13 mouse cellular contexts compared by ENCODE assay signal in the genomic region with DNA sequence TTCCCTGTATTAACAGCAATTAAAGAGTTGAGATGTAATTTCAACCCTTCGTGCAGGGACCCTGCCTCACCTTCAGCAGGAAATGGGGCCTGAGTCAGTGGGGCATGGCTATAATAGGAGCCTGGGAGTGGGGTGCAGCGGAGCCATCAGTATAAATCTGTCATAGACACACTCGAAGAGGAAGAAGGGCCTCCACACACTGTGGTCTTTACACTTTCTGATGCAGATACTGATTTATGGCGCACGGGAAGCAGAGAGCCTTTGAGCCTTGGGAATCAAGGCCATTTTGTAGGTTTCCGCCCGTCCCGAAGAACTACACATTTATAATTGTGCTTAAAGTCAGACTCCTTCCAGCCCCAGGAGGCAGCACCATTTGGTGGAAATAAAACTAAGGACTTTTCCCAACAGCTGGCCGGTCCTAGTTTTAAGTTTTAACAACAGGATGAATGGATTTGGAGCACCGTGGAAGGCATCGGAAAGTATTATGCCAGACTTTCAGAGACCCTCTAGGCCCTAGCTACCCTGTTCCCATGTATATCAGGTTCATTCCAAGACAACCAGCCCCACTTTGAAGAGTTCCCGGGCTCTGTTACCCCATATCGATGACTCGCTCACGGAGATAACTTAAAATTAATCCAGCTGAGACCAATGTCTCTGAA. TPM values are rescaled to one million over a fixed set of nuclear protein-coding genes. Genes with fewer than 3 reads are reported as not detected.
DNase-seq lines count a peak whose midpoint lies in the region; ATAC-seq and TF ChIP-seq lines count a peak whose summit lies in the region.
"Had no signal": no experiment of that assay in that cellular context is flagged by ENCODE, and none has a peak within 500 bp of the region (broad histone marks: within the 10 kb centered on the region; RNA-seq: fewer than 3 reads in every experiment).

No protein-coding gene starts in this region.

- 76% methylated on average over 15 of the region's 15 CpGs for WGBS in heart, embryonic 10.5 days
- WGBS in lung, embryonic 14.5 days, result 55% methylated on average over 15 of the region's 15 CpGs

- H3K27ac ChIP-seq in heart, embryonic 10.5 days, result peak overlapping the region; percentile 85
- peak overlapping the region; percentile 71 for H3K27ac ChIP-seq in lung, embryonic 14.5 days (ENCODE audit: low read depth)
- H3K27ac ChIP-seq in embryonic fibroblast, embryonic 13.5 days (ENCODE audit: insufficient read depth, low read length), result peak overlapping the region; percentile 84
- H3K27ac ChIP-seq in gastrocnemius, adult 2 months, result no peak overlapping the region

- no peaks in the 10 kb centered on the region for H3K9me3 ChIP-seq in heart, embryonic 10.5 days
- no peaks in the 10 kb centered on the region for H3K9me3 ChIP-seq in lung, embryonic 14.5 days (ENCODE audit: low read depth, low read length)
- H3K9me3 ChIP-seq: megakaryocyte, embryonic 14.5 days had no signal

- peaks cover 88% of the 10 kb centered on the region for H3K4me1 ChIP-seq in heart, embryonic 10.5 days
- H3K4me1 ChIP-seq in lung, embryonic 14.5 days (ENCODE audit: insufficient read depth), result peaks cover 51% of the 10 kb centered on the region
- H3K4me1 ChIP-seq in embryonic fibroblast, embryonic 13.5 days (ENCODE audit: control insufficient read depth, insufficient read depth, low read length), result peaks cover 58% of the 10 kb centered on the region

- no peaks in the 10 kb centered on the region for H3K27me3 ChIP-seq in heart, embryonic 10.5 days (ENCODE audit: insufficient read depth, poor library complexity, severe bottlenecking)
- no peaks in the 10 kb centered on the region for H3K27me3 ChIP-seq in lung, embryonic 14.5 days (ENCODE audit: insufficient read depth, low read length)
- H3K27me3 ChIP-seq: megakaryocyte, embryonic 14.5 days had no signal

- no peak overlapping the region for H3K4me2 ChIP-seq in lung, embryonic 14.5 days
- H3K4me2 ChIP-seq: liver, embryonic 11.5 days had no signal

- no peak for DNase-seq in heart, embryonic 10.5 days (ENCODE audit: low spot score)
- DNase-seq in heart, postnatal 14 days, result no peak
- DNase-seq in lung, embryonic 14.5 days, result peak; percentile 34
- no peak for DNase-seq in lung, postnatal 25 days (ENCODE audit: low spot score)
- DNase-seq in mesoderm, embryonic 11.5 days (ENCODE audit: low read depth, low spot score), result peak; percentile 75
- DNase-seq in gastrocnemius, adult 2 months, result no peak
- DNase-seq in frontal cortex, postnatal 10 days (ENCODE audit: low spot score in 2 of 2), result no peak

- no peak overlapping the region for H3K9ac ChIP-seq in lung, embryonic 14.5 days

- no peak for TF ChIP-seq POLR2A in embryonic fibroblast, embryonic 13.5 days (IDR thresholded peaks at IDR 0.05; ENCODE audit: low read depth, low read length)

- no peak for ATAC-seq in lung, embryonic 14.5 days (ENCODE audit: insufficient read depth)
- ATAC-seq: CD4-positive, CD25-positive, alpha-beta regulatory T cell, adult 4 months had no signal

- H3K4me3 ChIP-seq in heart, embryonic 10.5 days, result no peak overlapping the region
- no peak overlapping the region for H3K4me3 ChIP-seq in lung, embryonic 14.5 days (ENCODE audit: low read depth, low read length)
- H3K4me3 ChIP-seq in embryonic fibroblast, embryonic 13.5 days (ENCODE audit: insufficient read depth, low read length), result no peak overlapping the region
- no peak overlapping the region for H3K4me3 ChIP-seq in gastrocnemius, adult 2 months
- H3K4me3 ChIP-seq: erythroblast, embryonic 14.5 days; megakaryocyte, embryonic 14.5 days had no signal

- intact Hi-C loops in heart, postnatal 14 days (cut with DNase I), result no loop called here
- intact Hi-C loops in gastrocnemius, adult 2 months (cut with DNase I), result loop anchor here (10.0 kb wide), 1 partner anchor 54 kb away; the partner anchor contains the start of gene Hmga2

- no peak for TF ChIP-seq CTCF in lung, embryonic 14.5 days (IDR thresholded peaks at IDR 0.05; ENCODE audit: low read depth)
- TF ChIP-seq CTCF in embryonic fibroblast, embryonic 13.5 days (IDR thresholded peaks at IDR 0.05; ENCODE audit: borderline replicate concordance, insufficient read depth, low read length), result no peak
- TF ChIP-seq CTCF in gastrocnemius, adult 2 months (IDR thresholded peaks at IDR 0.05), result no peak

- peaks cover 13% of the 10 kb centered on the region; the same call in 1 of the 2 replicates for H3K36me3 ChIP-seq in heart, embryonic 10.5 days
- no peaks in the 10 kb centered on the region for H3K36me3 ChIP-seq in lung, embryonic 14.5 days (ENCODE audit: insufficient read depth)

RNA-seq across cellular contexts. Expression of gene Hmga2, which starts 55.2 kb away (rescaled TPM):
- 33.2 and 82.1 TPM in 2 replicates for polyA plus RNA-seq in heart, embryonic 10.5 days (2016; fragmentation: Nextera tagmentation; extraction: Ambion mirVana)
- total RNA-seq in heart, postnatal 14 days (2021), result under 1 TPM in 1 of 2 experiments, not detected in 1; 0.07 TPM
- 13.8 and 13.9 TPM in 2 replicates for polyA plus RNA-seq in lung, embryonic 14.5 days (2014; fragmentation: Nextera tagmentation; extraction: Ambion mirVana)
- 195 and 437 TPM in 2 replicates for polyA plus RNA-seq in embryonic fibroblast, embryonic 13.5 days (2011; ENCODE audit: insufficient read length, low read depth, missing spikeins)
- under 1 TPM in 1 of 2 experiments, not detected in 1; 0.10 TPM for total RNA-seq in gastrocnemius, adult 2 months (2021)
- polyA plus RNA-seq: spleen, adult 2 months had no signal

Comparison
In these comparisons a context has a peak if more than half of its experiments do, and no peak if none do; other contexts are left out.
1. DNase-seq: peak in lung, embryonic 14.5 days (single experiment) and mesoderm, embryonic 11.5 days (single experiment); none in heart, embryonic 10.5 days (single experiment), heart, postnatal 14 days (0 of 2), lung, postnatal 25 days (single experiment), gastrocnemius, adult 2 months (single experiment) and frontal cortex, postnatal 10 days (0 of 2).